Mouse (Mus musculus): ENCODE results near the gene Rgl1. TPM values are rescaled to one million over a fixed set of nuclear protein-coding genes. Genes with fewer than 3 reads are reported as not detected.

Rgl1 gene
- polyA plus RNA-seq, 1 experiment, result 14.4 TPM

DNA sequence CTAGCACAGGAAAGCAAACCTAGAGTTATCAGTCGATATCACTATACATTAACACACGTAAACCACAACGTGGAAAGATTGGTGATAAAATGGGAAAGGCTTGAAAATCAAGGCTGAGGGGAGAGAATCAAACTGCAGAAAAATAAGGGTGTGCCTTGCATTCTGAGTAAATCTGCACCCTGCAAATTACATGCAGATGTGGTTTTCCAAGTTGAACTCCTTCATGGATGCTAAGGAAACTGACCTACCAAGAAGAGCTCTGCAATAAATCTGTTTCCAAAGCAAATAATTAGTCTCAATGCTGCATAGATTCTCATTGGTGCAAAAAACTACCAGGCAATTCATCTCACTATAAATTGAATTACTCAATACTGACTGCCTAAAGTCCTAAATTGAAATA lies 178.7 kb downstream of the Rgl1 start:
- no peak for DNase-seq (ENCODE audit: low read depth in 1 of 2, low spot score in 2 of 2)
- Histone ChIP-seq H3K36me3 (ENCODE audit: control insufficient read depth, insufficient read depth, low read length) (no peaks in the 10 kb centered on the region; the same call in 1 of the 2 replicates), H3K4me3 (ENCODE audit: extremely low read depth, insufficient read depth, insufficient read length) (no peak overlapping the region), H3K27ac (ENCODE audit: insufficient read depth, low read length) (no peak overlapping the region), H3K27me3 (ENCODE audit: control insufficient read depth, insufficient read depth, low read length) (no peaks in the 10 kb centered on the region), H3K4me1 (ENCODE audit: control insufficient read depth, insufficient read depth, insufficient read length) (peaks cover 11% of the 10 kb centered on the region; the same call in 1 of the 2 replicates)
- WGBS, result 91% methylated on average over 3 of the region's 3 CpGs
- no peak for TF ChIP-seq POLR2A (IDR thresholded peaks at IDR 0.05; ENCODE audit: low read depth, low read length)
- no peak for TF ChIP-seq CTCF (IDR thresholded peaks at IDR 0.05; ENCODE audit: extremely low read depth, insufficient read depth, insufficient read length, insufficient replicate concordance)

DNA sequence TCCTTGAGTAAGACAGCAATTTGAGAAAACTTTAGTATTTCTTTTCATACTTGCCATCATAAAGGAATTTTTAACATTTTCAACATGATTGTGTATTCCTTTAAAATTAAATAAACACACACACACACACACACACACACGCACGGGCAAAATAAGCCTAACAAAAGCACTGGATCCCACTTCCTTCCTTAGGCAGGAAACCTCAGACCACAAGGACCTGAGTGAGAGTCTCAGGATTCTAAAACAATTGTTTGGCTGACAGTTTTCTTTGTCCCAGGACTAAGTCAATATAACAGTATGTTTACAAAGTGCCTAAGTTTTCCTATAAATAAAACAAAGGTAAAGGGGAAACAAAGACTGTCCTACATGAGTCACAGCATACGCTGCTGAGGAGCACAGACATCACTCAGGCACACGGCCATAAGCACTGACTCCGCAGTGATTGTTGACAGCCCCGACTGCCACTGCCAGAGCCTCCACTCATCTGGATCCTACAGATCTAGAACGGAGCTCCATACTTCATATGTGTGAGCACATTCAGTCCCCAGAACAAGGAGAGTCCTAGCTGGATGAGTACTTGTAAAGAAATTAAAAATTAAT lies 180.7 kb downstream of the Rgl1 start:
- Histone ChIP-seq H3K27ac (ENCODE audit: insufficient read depth, low read length) (no peak overlapping the region), H3K4me3 (ENCODE audit: extremely low read depth, insufficient read depth, insufficient read length) (no peak overlapping the region), H3K27me3 (ENCODE audit: control insufficient read depth, insufficient read depth, low read length) (no peaks in the 10 kb centered on the region), H3K36me3 (ENCODE audit: control insufficient read depth, insufficient read depth, low read length) (no peaks in the 10 kb centered on the region; the same call in 1 of the 2 replicates), H3K4me1 (ENCODE audit: control insufficient read depth, insufficient read depth, insufficient read length) (peaks cover 5% of the 10 kb centered on the region; the same call in 1 of the 2 replicates)
- TF ChIP-seq CTCF (IDR thresholded peaks at IDR 0.05; ENCODE audit: extremely low read depth, insufficient read depth, insufficient read length, insufficient replicate concordance), result no peak
- no peak for TF ChIP-seq POLR2A (IDR thresholded peaks at IDR 0.05; ENCODE audit: low read depth, low read length)
- 22% methylated on average over 7 of the region's 7 CpGs for WGBS
- no peak for DNase-seq (ENCODE audit: low read depth in 1 of 2, low spot score in 2 of 2)

DNA sequence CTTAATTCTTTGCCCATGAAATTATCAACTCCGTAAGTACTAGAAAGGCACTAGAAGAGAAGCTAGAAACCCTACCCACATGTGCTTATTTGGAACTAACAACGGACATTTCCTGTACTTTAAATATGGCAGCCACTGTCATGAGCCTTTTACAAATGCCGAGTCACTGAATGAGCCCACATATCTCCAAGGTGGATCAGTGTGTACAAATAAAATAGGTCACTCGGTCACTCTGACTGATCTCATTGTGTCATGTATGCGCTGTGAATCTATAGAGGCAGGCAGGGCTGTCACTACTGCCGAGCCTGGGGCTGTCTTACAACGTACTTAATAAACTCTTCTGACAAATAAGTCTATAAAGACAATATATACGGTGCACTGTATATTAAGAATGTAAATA lies 181.2 kb downstream of the Rgl1 start:
- Histone ChIP-seq H3K36me3 (ENCODE audit: control insufficient read depth, insufficient read depth, low read length) (no peaks in the 10 kb centered on the region; the same call in 1 of the 2 replicates), H3K4me1 (ENCODE audit: control insufficient read depth, insufficient read depth, insufficient read length) (peaks cover 5% of the 10 kb centered on the region; the same call in 1 of the 2 replicates), H3K27me3 (ENCODE audit: control insufficient read depth, insufficient read depth, low read length) (no peaks in the 10 kb centered on the region), H3K4me3 (ENCODE audit: extremely low read depth, insufficient read depth, insufficient read length) (no peak overlapping the region), H3K27ac (ENCODE audit: insufficient read depth, low read length) (no peak overlapping the region)
- WGBS, result 47% methylated on average over 8 of the region's 8 CpGs
- TF ChIP-seq CTCF (IDR thresholded peaks at IDR 0.05; ENCODE audit: extremely low read depth, insufficient read depth, insufficient read length, insufficient replicate concordance) (no peak), POLR2A (IDR thresholded peaks at IDR 0.05; ENCODE audit: low read depth, low read length) (no peak)
- DNase-seq (ENCODE audit: low read depth in 1 of 2, low spot score in 2 of 2), result no peak

DNA sequence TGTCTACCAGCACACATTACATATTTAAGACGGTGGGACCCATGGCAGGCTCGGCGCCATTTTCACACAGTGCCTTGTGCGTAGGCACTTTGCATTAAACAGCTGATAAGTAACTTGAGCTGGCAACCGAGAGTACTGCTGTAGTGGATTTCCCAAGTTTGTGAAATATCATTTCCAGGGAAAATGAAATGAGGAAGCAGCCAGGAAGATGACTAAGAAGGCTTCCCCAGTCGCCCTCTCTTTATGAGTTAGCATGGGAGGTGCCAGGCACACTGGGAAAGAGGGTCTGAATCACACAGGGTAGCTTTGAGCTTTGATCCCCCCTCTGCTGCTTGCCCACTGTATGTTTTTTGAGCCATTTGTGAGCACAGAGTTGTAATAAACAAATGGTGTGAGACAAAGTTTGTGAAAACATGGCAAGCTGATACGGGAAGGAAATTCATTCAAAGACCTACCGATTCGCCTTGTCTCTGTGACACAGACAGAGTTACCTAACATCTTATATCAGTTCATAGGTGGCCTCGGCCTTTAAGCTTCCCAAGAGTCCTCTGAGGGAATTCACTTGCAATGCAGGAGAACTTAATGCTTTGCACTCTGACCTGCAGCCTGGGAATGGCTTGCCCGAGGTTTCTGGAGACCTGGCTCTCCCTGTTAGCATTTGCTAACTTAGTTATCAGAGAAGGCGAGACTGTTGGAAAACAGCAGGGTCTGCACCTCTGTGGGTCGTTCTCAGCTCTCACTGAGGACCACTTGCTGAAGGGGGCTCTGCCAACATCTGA lies 184.8 kb downstream of the Rgl1 start:
- no peaks in the 10 kb centered on the region for H3K27me3 ChIP-seq (ENCODE audit: control insufficient read depth, insufficient read depth, low read length)

DNA sequence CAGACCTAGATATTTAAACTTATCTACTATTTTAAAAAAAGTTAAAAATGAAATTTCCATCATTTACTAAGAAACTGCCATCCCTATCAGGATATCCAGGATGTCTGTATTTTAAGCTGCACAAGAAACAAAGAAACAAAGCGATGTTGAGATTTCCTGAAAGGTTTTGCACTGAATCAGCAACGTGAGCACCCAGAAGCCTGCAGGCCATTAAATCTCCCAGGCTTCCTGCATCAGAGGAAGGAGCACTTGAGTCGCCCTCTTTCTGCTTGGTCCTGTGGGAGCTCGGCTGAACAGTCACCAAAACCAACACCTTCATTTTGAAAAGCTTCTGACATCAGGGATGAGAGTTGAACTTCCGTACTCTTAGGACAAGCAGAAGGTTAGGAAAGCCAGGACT lies 187.2 kb downstream of the Rgl1 start:
- Histone ChIP-seq H3K4me3 (ENCODE audit: extremely low read depth, insufficient read depth, insufficient read length) (no peak overlapping the region), H3K27me3 (ENCODE audit: control insufficient read depth, insufficient read depth, low read length) (no peaks in the 10 kb centered on the region), H3K4me1 (ENCODE audit: control insufficient read depth, insufficient read depth, insufficient read length) (no peaks in the 10 kb centered on the region), H3K27ac (ENCODE audit: insufficient read depth, low read length) (no peak overlapping the region), H3K36me3 (ENCODE audit: control insufficient read depth, insufficient read depth, low read length) (no peaks in the 10 kb centered on the region)
- no peak for DNase-seq (ENCODE audit: low read depth in 1 of 2, low spot score in 2 of 2)
- TF ChIP-seq POLR2A (IDR thresholded peaks at IDR 0.05; ENCODE audit: low read depth, low read length) (no peak), CTCF (IDR thresholded peaks at IDR 0.05; ENCODE audit: extremely low read depth, insufficient read depth, insufficient read length, insufficient replicate concordance) (no peak)
- 61% methylated on average over 5 of the region's 5 CpGs for WGBS

More for the DNA sequence above, 184.8 kb downstream of the Rgl1 start:
- Histone ChIP-seq H3K27ac (ENCODE audit: insufficient read depth, low read length) (no peak overlapping the region), H3K4me1 (ENCODE audit: control insufficient read depth, insufficient read depth, insufficient read length) (peaks cover 4% of the 10 kb centered on the region; the same call in 1 of the 2 replicates), H3K36me3 (ENCODE audit: control insufficient read depth, insufficient read depth, low read length) (no peaks in the 10 kb centered on the region), H3K4me3 (ENCODE audit: extremely low read depth, insufficient read depth, insufficient read length) (no peak overlapping the region)
- TF ChIP-seq POLR2A (IDR thresholded peaks at IDR 0.05; ENCODE audit: low read depth, low read length), result no peak
- no peak for TF ChIP-seq CTCF (IDR thresholded peaks at IDR 0.05; ENCODE audit: extremely low read depth, insufficient read depth, insufficient read length, insufficient replicate concordance)
- DNase-seq (ENCODE audit: low read depth in 1 of 2, low spot score in 2 of 2), result no peak
- 82% methylated on average over 13 of the region's 13 CpGs for WGBS

DNA sequence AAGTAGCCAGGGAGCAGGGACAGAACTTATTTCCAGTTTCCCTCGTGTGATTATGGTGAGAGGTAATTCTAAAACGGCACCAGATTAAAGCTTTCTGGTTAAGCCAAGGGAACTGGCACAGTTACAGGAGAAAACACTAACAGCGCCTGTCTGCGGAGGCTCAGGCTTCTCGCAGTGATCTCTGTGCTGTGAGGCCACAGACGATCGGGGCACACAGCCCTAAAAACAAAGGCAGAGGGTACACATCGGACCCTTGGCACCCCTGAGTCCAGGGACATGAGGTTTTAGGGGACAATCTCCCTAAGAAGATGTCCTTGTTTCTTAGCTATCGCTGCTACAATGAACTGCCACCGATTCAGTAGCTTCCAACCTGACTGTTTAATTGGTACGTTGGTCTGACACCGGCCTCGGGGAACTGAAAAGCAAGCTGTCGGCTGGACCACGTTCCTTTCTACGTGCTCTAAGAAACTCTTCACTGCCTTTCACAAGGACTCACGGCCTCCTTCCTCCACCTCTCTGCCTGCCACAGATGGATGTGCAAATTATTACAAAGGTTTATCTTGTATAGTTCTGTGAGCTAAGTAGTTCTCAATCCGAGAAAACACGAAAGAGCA lies 187.9 kb downstream of the Rgl1 start:
- H3K36me3 ChIP-seq (ENCODE audit: control insufficient read depth, insufficient read depth, low read length), result no peaks in the 10 kb centered on the region
- no peak overlapping the region for H3K27ac ChIP-seq (ENCODE audit: insufficient read depth, low read length)
- 87% methylated on average over 19 of the region's 19 CpGs for WGBS
- no peaks in the 10 kb centered on the region for H3K27me3 ChIP-seq (ENCODE audit: control insufficient read depth, insufficient read depth, low read length)
- no peak for DNase-seq (ENCODE audit: low read depth in 1 of 2, low spot score in 2 of 2)
- no peak for TF ChIP-seq CTCF (IDR thresholded peaks at IDR 0.05; ENCODE audit: extremely low read depth, insufficient read depth, insufficient read length, insufficient replicate concordance)
- no peak for TF ChIP-seq POLR2A (IDR thresholded peaks at IDR 0.05; ENCODE audit: low read depth, low read length)
- no peaks in the 10 kb centered on the region for H3K4me1 ChIP-seq (ENCODE audit: control insufficient read depth, insufficient read depth, insufficient read length)
- H3K4me3 ChIP-seq (ENCODE audit: extremely low read depth, insufficient read depth, insufficient read length), result no peak overlapping the region
